Mouse (Mus musculus) kidney, postnatal 10 days (tissue): ENCODE measurements at regions not wholly inside any gene's neighbourhood (a gene's known extent, or its start where the extent isn't known, plus 50 kb on each side); places are given as distances from the start of the nearest gene placed in this dataset.
A peak's percentile ranks its signal among the peaks of the same experiment; 100 is the strongest.

ENCODE experiments used
- DNase-seq: peaks from one replicate; pipeline ENCODE4 v3.0.0; 2021; ENCODE audit warnings: mixed read lengths

DNA sequence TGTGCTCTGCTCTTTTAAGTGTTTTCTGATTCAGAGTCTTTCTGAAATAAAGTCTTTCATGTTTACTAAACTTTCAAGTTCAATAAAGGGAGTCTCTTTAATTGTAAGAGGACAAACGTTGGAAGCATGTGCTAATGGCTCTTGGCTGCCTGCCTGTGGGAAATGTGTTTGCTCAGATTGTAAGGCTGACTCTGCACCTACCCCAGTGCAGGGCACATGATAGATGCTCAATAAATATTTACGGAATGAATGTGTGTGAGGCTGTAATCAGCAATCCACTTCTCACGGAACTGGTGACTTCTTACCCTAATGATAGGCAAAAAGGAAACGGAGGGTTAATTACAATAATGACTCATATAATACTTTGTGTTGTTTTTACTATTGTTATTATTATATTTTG lies 389.0 kb upstream of the Klf4 start:
- no peak for DNase-seq

DNA sequence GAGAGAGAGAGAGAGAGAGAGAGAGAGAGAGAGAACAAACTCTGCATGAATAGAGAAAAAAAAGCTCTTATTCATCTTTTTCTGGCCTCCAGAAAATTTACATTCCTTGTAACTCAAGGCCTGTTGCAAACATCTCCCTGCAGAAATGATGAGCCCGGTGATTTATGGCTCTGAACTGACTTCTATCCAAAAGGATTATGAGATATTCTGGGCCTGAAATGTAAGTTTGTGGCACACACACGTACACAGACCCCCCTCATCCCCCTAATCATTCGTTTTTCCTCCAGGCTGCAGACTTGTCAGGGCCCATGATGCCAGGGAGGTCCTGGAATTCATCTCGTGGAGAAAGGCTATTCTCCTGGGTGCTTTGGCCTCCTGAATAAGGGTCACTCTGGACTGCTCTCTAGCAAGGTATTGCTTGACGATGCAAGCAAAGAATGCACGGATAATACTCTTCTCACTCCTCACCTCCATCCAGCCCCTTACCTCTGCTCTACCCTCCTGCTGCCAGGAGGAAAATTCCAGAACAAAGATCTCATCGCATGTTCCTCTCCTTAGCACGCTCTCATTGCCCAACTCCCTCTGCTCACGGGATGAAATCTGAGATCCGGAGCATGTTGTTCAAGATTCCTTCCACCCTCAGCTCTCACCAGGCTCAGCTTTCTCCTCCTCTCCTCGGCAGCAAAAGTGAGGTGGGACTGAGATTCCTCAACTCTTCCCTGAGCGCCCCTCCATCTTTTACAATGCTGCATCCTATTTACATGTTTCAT lies 362.0 kb upstream of the Klf4 start:
- DNase-seq, result no peak

DNA sequence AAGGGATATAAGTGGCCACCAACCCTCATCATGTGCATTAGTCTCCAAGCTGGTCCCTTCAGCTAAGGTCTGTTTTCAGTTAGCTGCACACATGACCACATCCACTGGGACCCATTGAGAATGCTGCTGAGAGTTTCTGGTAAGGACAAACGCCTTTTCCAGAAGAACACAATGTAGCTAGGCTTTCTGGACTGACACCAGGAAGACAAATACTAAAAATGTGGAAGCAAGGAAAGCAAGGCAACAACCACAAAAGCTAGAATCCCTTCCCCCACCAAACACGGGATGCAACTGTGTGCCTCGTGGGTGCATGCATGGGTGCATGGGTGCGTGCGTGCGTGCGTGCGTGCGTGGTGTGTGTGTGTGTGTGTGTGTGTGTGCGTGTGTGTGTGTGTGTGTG lies 359.4 kb upstream of the Klf4 start:
- no peak for DNase-seq

DNA sequence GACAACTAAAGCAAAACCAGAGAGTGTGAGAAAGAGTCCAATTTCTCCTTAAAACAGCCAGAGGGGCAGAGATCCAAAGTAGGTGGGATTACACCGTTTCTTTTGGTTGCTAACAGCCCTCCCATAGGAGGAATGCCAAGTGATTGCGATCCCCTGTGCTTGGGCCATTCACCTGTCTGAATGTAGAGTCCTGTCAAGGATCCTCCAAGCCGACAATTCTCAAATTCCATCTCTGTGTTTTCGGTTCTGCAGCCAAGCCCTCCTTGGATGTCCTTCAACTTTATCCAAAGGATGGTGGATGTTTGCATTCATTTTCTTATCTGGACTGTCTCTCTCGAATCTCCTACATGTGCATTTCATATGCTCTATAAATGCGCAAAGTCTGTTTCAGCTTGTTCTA lies 355.3 kb upstream of the Klf4 start:
- no peak for DNase-seq

DNA sequence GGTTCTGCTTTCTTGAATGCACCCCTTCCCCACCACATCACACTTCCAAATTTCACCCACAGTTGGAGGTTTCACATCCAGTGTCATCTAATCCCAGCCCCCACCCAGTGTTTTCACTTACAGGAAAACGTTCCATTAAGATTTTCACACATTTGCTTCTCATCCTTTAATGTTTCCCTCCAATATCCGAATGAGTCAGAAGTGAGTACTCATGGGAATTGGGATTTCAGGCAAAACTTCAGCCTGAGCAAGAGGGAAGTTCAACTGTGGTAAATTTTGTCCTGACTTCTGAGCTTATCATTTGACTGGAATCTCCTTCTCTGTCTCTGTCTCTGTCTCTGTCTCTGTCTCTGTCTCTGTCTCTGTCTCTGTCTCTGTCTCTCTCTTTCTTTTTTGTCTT lies 350.3 kb upstream of the Klf4 start:
- no peak for DNase-seq

DNA sequence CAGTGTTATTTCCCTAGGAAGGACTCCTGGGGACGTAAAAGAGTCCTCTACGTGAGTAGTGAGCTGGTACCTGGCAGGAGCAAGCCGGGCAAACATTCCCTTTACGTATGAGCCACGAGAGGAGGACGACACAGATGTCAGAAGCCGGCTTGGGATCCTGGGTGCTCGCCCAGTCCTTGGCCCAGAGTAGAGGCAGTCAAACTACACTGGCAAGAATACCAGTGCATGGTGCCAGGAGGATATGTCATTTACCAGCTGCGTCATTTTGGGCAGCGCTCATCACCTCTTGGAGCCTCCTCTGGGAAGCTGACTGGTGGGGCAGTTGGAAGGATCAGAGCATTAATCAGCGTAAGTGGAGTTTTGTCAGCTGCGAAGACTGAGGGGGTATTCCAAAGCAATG lies 343.0 kb upstream of the Klf4 start:
- no peak for DNase-seq

DNA sequence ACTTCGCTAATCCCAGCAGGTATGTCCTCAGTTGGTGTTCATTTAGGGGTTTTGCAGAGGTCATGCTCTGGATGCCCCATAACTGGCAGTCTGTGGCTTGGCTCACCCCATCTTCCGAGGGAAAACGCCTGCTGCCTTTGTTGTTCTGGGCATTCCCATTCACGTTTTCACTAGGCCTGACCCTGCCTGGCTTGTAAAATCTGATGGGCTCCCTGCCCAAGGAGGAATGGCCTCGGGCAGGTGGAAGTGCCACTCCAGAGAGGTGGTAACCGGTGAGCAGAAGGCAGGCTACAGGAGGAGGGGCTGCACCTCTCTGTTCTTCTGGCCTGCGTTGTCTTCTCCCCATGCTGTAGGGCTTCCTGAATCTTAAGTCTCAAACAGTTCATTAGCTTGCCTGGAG lies 342.6 kb upstream of the Klf4 start:
- no peak for DNase-seq

DNA sequence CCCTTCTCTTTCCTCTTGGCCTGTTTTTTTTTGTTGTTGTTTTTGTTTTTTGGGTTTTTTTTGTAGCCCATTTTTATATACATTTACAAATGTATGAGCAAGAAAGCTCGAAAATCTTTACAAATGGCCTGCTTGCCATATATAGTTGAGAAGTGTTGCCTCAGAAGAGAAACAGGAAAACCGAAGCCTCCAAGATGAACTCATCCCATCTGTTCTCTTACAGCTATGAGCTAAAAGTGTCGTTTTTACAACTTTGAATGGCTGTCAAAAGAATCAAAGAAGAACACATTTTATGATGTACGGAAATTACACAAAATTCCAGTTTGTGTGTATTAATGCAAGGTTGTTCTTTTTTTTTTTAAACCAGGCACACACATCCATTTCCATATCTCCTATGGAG lies 342.0 kb upstream of the Klf4 start:
- no peak for DNase-seq

DNA sequence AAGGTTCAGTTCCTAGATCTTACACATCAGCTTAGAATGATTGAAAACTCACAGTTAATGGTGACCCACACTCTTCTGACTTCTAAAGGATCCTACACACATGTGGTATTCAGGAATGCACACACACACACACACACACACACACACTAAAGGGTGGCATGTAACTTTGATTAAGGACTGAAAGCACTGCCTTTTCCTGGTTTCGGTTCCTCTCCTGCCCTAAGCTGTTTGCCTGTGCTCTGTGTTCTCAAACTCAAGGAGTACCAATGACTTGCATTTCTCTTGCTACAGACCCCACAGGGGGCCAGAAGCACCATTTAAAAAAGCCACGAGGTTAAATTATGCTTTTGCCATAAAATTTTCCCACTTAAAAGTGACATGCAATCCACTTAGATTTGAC lies 327.8 kb upstream of the Klf4 start:
- no peak for DNase-seq

DNA sequence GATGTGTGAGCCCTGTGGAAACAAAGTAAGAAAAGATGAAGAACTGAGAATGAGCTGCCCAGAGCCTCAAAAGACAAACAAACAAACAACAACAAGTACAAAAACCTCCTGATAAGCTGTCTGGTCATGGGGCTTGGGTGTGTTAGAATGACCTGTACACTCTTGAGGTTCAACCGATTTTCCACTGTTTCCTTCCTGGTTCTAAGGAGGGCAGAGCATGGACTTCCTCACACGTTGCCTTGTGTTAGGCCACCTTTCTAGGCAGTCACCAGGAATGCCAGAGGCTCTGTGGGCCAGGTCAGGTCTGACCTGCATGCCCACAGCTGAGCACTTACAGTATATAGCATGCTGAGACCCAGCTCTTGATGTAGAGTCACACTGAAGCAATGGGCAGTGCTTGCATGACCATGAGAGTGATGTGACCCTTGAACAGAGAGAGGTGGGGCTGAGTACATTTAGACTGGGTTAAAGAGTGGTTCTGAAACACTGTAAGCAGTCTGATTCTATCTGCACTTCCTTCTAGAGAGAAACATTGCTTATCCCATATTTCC lies 327.0 kb upstream of the Klf4 start:
- DNase-seq, result no peak

DNA sequence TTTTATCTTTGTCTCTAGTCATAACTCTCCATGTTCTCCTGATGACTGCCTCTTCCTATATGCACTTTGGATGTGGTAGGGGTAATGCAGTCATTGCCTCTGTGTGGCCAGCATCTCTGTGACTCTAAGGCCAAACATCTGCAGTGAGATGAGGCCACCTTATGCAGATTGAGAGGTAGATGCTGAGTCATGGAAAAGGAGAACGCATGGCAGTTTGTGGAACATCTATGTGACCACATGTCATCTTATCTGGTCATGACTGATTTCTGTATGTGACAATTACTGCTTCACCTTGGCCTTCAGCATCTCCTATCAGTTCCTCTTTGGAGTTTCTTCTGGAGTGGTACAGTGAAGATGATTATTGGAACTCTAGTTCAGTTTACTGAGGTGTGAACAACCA lies 319.2 kb upstream of the Klf4 start:
- no peak for DNase-seq

DNA sequence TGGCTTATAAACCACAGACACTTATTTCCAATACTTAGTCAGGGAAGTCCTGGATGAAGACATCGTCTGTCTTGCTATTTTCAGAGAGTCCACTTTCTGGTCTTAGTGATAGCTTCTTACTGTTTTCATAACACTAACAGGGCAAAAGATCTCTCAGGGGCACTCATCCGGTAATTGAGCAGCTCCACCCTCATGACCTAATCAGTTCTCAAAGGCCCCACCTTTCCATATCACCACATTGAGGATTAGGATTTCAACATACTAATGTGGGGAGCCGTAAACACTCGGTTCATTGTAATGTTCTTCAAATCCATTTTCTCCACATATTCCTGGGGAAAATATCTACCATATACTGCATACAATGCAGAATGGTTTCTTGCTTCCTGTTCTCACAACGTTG lies 318.8 kb upstream of the Klf4 start:
- no peak for DNase-seq

DNA sequence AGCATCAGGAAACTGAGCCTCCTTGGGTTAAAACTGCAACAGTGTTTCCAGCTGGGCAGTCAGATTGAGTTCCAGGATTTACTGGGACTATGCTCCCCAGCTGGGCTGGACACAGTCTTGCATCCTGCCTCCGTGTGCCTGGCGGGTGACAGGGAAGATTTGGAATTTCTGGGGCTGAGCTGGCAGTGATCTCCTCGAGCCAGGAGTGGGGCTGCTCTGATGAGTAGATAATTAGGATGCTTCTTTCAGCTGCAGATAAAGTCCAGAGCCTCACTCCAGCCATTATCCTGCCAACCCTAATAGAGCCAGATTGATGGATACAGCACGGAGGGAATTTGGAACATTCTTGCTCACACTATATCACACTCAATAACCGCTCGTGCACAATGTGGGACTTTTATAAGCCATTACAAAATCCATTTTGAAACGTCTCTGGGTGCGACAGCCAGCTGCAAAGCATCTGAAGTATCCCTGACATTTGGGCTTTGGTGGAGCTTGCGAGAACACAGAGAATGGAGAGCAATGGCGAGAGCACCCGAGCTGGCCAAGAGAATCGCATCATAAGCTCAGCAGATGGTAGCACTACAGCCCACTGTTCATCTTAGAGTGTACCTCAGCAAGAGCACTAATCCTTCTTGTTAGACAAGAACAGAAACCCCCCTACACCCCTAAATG lies 311.6 kb upstream of the Klf4 start:
- peak; percentile 32 for DNase-seq

DNA sequence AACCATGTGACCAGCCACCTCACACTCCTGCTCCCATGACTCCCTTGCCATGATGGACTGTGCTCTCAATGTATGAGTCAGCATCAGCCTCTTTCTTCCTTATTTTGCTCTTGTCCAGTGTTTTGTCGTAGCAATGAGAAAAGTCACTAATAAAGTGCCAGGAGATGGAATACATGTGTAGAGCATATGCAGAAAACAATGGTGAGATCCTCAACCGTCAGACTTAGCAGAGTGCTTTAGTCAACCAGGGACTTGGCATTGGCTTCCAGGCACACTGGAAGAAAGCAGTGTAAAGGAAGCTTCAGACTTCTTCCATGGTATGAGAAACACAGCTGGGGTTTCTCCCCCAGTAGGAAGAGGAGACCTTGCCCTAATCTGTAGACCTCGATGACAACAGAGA lies 306.3 kb upstream of the Klf4 start:
- DNase-seq, result no peak

DNA sequence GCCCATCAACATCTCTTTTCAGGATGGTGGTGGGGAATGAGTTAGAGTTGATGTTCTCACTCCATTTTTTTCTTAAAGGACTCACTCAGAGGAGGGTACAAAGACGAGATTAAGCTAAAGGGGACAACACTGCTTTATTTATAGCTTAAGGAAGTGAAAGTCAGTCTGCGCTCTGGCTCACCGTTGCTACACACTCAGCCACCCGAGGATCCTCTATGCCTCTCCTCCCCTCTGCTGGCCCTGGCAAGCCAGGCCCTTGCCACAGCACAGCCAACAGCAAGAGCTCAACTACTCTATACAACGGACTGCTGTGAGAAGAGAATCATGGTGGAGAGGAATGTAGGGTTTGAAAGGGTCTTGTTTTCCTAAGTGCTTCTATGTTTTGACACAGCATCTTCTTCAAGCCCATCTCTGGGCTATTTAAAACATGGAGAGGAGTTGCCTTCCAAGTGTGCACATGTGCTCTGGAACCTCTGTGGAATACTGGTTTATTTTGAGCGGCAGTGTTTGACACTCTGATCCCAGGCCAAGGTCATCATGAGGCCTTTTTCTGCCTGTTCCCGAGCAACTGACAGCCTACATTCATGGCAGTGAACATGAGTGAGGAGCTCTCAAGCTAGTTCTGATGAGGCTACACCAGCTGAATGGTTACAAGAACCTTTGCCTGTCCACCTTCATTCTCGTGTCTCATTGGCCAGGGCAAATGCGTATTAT lies 291.9 kb upstream of the Klf4 start:
- DNase-seq, result no peak

DNA sequence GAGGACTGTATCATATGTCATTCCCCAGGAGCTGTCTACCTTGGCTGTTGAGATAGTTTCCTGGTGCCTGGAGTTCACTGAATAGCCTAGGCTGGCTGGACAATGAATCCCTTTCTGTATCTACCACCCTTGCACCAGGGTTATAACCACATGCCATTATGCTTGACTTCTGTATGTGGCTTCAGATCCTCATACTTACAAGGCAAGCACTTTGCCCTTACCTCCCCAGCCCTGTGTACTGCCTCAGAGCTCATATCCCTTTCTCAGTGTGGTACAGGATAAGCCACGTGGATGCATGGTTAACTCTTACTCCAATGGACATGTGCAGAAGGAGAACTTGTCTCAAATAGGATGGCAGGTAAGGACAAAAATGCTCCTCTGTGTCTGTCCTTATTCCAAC lies 291.3 kb upstream of the Klf4 start:
- DNase-seq, result no peak

DNA sequence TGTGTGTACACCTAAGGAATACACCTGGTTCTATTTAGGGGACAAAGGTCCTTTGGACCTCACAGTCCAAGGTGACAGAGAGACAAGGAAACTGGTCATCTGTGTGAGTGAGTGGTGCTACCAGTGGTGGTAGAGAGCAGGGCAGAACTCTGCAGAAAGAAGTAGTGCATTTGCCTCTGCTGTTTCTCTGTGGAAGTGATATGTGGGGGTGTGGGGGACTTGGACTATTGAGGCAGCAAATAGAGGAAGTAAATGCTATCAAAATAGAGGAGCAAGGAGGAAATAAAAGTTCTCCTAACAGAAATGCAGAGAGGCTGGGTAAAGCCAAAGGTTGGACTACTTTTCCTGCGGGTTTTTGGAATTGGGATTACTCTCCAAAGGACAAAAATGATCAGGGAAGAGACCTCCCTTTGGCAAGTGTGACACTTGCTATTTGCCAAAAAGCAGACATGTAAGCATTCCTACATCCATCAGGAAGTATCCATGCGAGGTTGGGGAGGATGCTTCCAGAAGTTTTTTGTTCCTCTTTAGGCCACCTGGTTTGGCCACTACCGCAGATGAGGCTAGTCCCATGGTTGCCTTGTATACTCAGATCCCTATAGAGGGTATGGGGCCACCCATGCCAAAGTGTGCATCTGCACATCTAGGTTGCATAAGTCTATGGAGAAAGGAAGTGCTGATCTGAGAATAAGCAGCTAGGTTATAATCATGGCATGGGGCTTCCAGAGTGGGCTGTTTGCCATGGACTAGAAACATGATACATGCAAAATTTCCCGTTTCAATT lies 285.0 kb upstream of the Klf4 start:
- no peak for DNase-seq

DNA sequence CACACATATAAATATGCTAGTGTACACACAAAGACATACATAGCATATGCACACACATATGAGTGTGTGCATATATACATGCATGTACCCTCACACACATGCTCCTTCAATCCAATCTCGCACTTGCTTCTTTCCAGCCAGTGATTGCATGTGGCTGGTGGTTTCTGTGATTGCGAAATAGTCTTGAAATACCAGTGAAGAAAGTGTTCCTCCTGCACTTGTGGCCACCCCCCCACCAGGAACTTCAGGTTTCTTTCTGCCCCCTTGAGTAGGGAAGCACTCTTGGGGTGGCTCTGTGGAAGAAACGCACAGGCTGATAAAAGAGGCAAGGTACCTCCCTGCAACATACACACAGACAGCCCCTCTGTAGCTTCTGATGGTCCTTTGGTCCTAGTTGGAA lies 283.6 kb upstream of the Klf4 start:
- no peak for DNase-seq

DNA sequence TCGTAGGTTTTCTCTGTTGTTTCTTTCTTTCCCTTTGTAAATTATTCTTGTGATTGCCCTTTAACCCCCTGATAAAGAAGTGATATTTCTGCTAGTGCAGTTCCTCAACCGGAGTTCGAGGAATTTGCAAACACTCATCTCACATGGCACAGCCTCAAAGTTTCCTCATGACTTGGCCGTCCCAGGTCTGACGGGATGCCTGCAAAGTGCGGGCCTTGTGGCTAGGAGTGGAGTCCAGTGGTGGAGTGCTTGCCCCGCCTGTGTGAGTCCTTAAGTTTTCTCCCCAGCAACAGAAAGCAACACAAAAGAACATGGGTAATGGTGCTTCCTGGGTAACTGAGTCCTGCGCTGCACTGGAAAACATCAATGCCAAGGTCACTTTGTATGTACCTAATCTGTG lies 280.6 kb upstream of the Klf4 start:
- DNase-seq, result no peak

DNA sequence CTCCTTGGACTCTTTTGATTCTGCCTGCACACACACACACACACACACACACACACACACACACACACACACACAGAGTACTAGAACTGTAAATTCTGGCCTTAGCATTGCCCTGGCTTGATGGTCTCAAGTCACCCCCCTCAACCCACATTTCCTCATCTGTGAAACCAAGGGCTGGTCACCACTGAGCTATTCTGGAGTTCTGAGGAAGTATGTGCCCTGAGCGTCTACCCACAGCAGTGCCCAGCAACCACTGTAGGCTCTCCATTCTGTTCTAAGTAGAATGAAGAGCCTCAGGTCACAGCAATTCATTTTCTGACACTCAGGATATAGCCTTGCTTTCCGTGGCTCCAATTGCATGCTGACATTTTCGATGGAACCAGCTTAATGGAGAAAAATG lies 279.4 kb upstream of the Klf4 start:
- no peak for DNase-seq

DNA sequence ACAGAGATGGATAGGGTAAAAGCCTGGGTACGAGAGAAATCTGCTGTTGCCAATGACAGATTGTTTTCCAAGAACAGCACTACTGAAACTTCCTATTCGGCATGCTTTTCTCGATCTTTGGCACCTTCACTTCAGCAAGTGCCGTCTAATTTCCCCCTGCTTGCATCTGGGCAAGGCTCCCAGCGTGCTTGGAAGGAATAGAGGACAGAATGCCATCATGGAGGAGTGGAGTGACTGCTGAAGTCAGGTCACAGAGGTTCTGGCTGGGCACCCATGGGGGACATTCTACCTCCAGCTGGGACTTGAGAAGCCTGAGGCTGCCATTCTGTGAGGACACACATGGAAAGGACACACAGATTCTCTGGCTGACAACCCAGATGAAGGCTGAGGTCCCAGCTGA lies 276.2 kb upstream of the Klf4 start:
- DNase-seq, result no peak

DNA sequence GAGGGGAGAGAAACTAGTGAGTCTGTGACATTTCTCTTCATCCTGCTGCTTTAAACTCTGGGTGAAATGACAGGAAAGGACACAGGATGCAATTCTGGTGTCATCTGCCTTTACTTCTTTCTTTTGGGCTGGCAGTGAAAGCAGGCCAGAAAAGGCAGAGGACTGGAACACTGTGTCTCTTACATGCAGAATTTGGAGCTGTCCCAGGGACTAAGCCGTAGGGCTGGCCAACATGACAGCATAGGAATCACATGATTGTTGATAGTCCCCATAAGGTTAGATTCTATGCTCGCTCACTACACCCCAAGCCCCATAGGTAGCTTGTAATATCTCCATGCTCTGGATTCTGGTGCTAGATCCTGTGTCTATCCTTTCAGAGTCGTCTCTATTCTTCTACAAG lies 274.5 kb upstream of the Klf4 start:
- no peak for DNase-seq
